Mouse (Mus musculus) right cerebral cortex, postnatal 10 days (tissue): Measurements from ENCODE around the gene Rasl2-9.
"Not testable (repeated sequence)": the region's sequence is repeated elsewhere in the genome, so short reads cannot be mapped to it uniquely, and the experiment has no call there.

ENCODE experiments used
- DNase-seq, 2 experiments: peaks; one replicate each; pipeline ENCODE4 v3.0.0; 2021; ENCODE audit warnings: low spot score in 2 of 2

Rasl2-9 gene

GRCm38 (mm10) chr7:5125549-5126406 lies at the start of gene Rasl2-9:
Gene Rasl2-9 (minus strand): TSS chr7:5125950.
- DNase-seq: peak; percentile 83 to 87

- not testable (repeated sequence) for DNase-seq
Observed at GRCm38 (mm10) chr7:5149570-5149969, 23.8 kb upstream of the Rasl2-9 start, which contains the start of gene Vmn1r55. Gene Vmn1r55 (minus strand): TSS chr7:5149670.

- DNase-seq: no peak
Observed at GRCm38 (mm10) chr7:5125078-5125477, 672 bp downstream of the Rasl2-9 start.

- no peak for DNase-seq
Observed at GRCm38 (mm10) chr7:5116850-5117249, 8.9 kb downstream of the Rasl2-9 start, which contains the start of gene Rfpl4. Gene Rfpl4 (minus strand): TSS chr7:5116950.

- no peak for DNase-seq
Observed at GRCm38 (mm10) chr7:5112701-5113100, 13.0 kb downstream of the Rasl2-9 start.

GRCm38 (mm10) chr7:5109301-5109700 lies 16.4 kb downstream of the Rasl2-9 start:
- DNase-seq: no peak

GRCm38 (mm10) chr7:5108272-5108671 lies 17.5 kb downstream of the Rasl2-9 start:
- no peak for DNase-seq

- DNase-seq: no peak
Observed at GRCm38 (mm10) chr7:5102564-5102963, 23.2 kb downstream of the Rasl2-9 start.

GRCm38 (mm10) chr7:5101066-5101663 lies 24.6 kb downstream of the Rasl2-9 start:
- DNase-seq: peak in 1 of 2 experiments; percentile 57

- no peak for DNase-seq
Observed at GRCm38 (mm10) chr7:5099796-5100195, 26.0 kb downstream of the Rasl2-9 start.

- no peak for DNase-seq
Observed at GRCm38 (mm10) chr7:5098769-5099168, 27.0 kb downstream of the Rasl2-9 start.

GRCm38 (mm10) chr7:5092831-5093510 lies 32.8 kb downstream of the Rasl2-9 start:
- DNase-seq: peak in 1 of 2 experiments; percentile 26

GRCm38 (mm10) chr7:5092381-5092780 lies 33.4 kb downstream of the Rasl2-9 start:
- DNase-seq: peak in 1 of 2 experiments; percentile 18

GRCm38 (mm10) chr7:5091008-5091728 lies 34.6 kb downstream of the Rasl2-9 start:
- peak in 1 of 2 experiments; percentile 29 for DNase-seq

GRCm38 (mm10) chr7:5089853-5090252 lies 35.9 kb downstream of the Rasl2-9 start:
- DNase-seq: no peak

GRCm38 (mm10) chr7:5087886-5088285 lies 37.9 kb downstream of the Rasl2-9 start:
- no peak for DNase-seq

GRCm38 (mm10) chr7:5086921-5087440 lies 38.8 kb downstream of the Rasl2-9 start:
- DNase-seq: no peak

- DNase-seq: no peak
Observed at GRCm38 (mm10) chr7:5085512-5085911, 40.2 kb downstream of the Rasl2-9 start.

- DNase-seq: no peak
Observed at GRCm38 (mm10) chr7:5083325-5084105, 42.2 kb downstream of the Rasl2-9 start.

- no peak for DNase-seq
Observed at GRCm38 (mm10) chr7:5081939-5082338, 43.8 kb downstream of the Rasl2-9 start.

GRCm38 (mm10) chr7:5081241-5081640 lies 44.5 kb downstream of the Rasl2-9 start:
- no peak for DNase-seq
